Mouse (Mus musculus) embryonic stem cell, embryonic (primary cell): ENCODE measurements at regions not wholly inside any gene's neighbourhood (a gene's known extent, or its start where the extent isn't known, plus 50 kb on each side); places are given as distances from the start of the nearest gene placed in this dataset.

Experiments used
- CTCF ChIA-PET, 4 experiments: fragments of 300-600 bp in 2 of 4; fragments of 350-600 bp in 2 of 4; sonication (Branson Sonifier 250); formaldehyde crosslinking; loops; one replicate each; lab custom pipeline; 2022; ENCODE audit warnings: inconsistent platforms in 2 of 4; lab: Charles Lee
- POLR2A ChIA-PET, 4 experiments: fragments of 300-600 bp in 2 of 4; fragments of 350-600 bp in 2 of 4; sonication (Branson Sonifier 250); formaldehyde crosslinking; loops; one replicate each; lab custom pipeline; 2022; ENCODE audit warnings: antibody characterized with exemption in 4 of 4, inconsistent platforms in 1 of 4; lab: Charles Lee

DNA sequence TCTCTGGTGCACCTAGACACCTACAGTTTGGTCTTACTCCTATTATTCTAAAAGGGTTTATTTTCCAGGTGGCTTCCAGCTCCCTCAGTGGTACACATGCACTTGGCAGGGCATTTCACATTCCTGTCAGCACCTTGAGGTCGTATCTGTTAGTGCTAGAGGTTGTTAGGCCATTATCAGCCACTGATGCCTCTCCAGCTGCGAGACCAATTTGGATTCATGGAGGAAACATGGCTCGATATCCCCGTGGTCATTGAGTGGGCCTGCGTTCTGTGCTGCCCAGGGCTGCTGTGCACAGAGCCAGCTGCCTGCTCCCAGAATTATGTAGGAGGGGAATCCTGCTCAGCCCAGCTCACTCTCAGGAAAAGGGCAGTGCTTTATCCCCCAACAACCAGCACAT, 60.1 kb upstream of the Irx1 start:
- POLR2A ChIA-PET, result interaction anchor here in 1 of 4 experiments (0.6 kb wide), 1 partner anchor 529 kb away, joined by 3 read pairs; no protein-coding TSS in a partner anchor
- CTCF ChIA-PET, result no interaction called here

DNA sequence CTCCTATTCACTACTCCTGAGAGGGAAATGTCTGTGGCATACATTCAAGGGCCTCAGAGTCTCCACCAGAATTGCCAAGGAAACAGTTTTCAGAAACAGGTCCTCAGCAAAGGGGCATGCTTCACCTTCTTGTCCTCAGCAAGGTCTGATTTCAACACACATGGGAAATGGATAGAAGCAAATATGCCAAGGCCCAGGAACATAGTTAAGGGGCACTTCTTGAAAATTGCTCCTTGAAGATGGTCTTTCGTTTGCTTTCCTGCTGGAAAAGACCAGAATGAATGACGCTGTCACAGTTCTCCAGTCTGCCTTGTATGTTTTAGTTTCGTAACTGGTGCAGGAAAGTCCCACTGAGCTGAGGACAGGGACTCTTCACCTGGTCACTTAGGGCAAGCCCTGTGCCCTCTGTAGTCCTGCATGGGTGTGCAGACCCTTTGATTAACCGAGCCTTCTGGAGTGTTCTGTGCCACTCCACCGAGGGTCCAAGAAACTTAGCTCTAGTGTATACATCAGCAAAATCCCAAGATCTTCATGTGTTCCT, 80.5 kb upstream of the Irx1 start:
- ChIA-PET POLR2A (no interaction called here), CTCF (no interaction called here)

DNA sequence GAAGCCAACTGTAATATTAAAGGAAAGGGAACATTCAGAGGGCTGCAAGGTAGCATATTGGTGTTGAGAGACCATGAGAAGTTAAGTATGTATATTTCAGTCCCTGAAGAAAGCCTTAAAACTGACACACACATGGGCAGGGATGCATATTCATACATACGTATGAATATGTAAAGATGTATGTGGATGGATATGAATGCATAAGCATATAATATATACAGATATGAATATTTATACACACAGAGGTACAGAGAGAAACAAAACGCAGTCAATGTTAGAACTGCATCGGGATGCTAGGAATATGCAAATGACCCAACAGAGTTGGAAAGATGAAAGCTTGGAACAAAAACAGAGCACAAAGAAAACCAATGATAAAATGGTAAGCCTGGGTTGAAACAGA, 92.9 kb upstream of the Irx1 start:
- ChIA-PET POLR2A (no interaction called here), CTCF (no interaction called here)

DNA sequence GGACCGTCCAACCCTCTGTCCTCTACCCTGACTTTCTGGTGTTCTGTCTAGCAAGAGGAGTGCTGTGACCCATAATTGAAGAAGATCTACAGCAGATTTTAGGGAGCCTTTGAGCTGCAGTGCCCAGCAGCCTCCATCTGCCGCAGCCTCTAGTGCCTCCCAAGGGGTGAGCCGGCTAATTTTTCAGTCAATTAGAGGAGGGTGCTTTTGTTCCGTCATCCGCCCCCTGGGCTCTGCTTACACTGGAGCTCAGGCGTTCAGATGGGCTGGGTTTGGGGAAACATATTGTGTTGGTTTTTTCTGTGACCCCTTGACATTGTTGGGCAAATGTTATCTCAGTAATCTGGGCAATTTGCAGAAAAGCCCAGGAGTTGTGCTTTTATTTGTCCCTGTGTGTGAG, 98.1 kb upstream of the Irx1 start:
- POLR2A ChIA-PET, result no interaction called here
- CTCF ChIA-PET, result no interaction called here

DNA sequence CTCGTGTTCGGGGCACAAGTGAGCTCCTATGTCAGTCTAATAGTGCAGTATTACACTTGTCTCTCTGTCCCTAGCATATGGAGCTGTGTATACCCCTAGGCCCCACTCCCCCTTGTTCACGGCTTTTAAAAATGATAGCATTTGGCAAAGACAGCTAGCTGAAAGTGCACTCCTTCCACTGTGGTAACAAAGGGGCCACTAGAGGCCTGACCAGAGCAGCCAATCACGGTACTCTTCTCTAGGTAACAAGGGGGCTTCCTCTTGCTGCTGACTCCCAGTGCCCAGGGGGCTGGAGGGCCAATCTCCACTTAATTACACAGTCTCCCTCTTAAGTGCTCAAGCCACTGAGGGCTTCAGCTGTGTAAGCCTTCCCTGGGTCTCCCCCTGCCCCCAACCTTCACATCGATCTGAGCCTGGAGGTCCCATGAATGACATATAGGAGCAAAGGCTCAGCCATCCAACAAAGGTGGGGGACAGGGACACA, 99.8 kb upstream of the Irx1 start:
- POLR2A ChIA-PET, result no interaction called here

DNA sequence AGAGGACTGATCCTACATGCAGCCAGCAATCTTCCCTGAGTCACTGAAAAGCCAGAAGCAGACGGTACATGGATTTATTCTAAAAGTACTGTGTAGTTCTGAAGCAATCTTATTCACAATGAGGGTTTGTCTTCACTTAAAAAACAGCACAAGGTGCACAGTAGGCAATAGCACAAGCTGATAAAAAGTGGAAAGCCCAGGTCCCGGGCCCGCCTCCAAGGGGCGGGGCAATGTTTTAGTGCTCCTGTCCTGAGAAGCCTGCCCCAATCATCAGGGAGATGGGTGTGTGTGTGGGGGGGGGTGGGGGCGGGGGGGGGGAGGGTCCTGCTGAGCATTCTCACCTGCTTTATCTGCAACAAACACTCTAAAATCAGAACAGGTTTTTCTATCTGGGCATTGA, 133.1 kb upstream of the Irx1 start:
- ChIA-PET CTCF (no interaction called here), POLR2A (no interaction called here)

More for the DNA sequence above, 99.8 kb upstream of the Irx1 start:
- CTCF ChIA-PET, result no interaction called here

DNA sequence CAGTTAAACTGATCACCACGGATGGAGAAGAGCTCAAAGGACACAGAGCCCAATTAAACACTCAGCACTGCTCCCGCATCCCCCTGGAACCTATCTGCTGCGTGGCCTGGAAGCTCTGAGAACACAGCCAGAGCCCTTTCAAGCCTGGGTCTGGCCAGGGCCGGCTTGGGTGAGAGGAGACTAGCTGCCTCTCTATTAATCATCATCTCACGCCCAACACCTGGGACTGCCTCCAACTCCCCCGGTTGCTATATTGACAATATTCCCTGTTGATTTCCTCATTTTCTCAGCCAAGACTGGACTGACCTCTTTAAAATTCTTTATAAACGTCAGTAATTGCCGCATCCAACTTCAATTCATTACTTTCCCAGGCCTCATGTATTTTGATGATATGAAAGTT, 133.7 kb upstream of the Irx1 start:
- ChIA-PET CTCF (no interaction called here), POLR2A (no interaction called here)

DNA sequence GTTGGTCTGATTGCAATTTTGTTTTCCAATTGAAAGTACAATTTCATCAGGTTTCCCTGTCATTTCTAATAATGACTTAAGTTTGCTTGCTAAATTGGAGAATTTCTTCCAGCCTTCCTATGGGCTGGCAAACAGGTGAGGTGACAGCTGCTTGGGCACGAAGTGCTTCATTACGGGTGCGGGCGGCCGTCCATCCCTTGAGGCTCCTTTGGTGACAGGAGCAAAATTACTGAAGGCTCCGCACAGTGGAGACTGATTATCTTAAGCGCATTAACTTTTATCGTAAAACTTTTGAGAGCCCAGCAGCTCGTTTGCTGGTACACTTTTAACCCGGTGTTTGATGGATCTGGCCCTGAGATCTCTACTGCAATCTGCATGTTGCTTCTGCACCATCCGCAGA, 134.3 kb upstream of the Irx1 start:
- CTCF ChIA-PET, result no interaction called here

DNA sequence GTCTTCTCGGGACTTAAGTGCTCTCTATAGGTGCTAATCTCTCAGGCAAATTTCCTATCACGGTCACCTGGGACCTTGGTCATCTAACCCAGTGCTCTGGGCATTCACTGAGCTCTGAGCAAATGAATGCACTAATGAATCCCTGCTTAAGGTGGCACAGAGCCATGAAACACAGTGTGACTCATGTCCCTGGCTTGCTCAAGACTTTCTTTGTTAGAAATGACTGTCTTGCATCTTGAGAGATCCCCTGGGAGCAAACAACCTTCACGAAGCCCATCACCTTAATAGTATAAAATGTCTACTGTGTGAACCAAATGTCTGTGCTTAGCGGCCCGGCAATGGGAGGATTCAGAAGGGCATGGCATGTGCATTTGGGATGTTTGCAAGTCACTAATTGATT, 137.2 kb upstream of the Irx1 start:
- ChIA-PET POLR2A (no interaction called here), CTCF (interaction anchor here in 1 of 4 experiments (0.6 kb wide), 1 partner anchor 1093 kb away, joined by 3 read pairs; no protein-coding TSS in a partner anchor)

More for the DNA sequence above, 134.3 kb upstream of the Irx1 start:
- POLR2A ChIA-PET, result no interaction called here

DNA sequence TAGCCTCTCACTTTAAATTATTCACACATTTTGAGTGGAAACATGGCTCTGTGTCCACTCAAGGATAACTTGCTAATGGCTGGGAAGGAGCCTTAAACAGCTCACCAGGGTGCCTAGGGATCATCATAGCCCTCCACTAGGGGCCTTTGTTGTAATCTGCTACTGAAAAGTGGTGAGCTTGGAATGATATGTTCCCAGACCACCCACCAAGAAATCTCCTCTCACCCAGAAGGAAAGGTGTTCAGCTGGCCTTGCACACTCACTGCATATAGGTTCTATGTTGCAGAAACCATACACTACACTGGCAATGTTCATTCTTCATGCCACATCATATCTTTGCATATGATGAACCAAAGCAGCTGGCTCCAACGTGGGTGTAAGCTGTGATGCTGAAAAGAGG, 145.1 kb upstream of the Irx1 start:
- CTCF ChIA-PET, result no interaction called here
- POLR2A ChIA-PET, result no interaction called here

DNA sequence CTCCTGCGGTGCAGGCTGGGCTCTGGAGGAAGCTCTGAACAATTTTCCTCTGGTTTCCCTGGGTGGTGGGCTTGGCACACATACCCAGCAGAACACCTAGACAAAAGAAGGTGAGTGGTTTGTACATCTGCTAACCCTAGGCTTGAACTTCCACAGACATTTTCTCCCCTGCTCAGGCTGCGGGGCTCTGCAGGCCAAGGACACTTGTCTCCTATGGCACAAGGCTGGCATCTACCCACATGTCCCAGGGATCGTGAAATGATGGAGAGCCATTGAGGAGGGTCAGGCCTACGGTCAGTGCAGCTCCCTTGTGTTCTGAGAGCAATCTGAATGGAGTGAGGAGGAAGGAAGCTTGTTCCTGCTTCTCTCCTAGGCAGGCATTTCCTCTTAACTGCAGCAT, 150.4 kb upstream of the Irx1 start:
- CTCF ChIA-PET, result no interaction called here
- POLR2A ChIA-PET, result no interaction called here

DNA sequence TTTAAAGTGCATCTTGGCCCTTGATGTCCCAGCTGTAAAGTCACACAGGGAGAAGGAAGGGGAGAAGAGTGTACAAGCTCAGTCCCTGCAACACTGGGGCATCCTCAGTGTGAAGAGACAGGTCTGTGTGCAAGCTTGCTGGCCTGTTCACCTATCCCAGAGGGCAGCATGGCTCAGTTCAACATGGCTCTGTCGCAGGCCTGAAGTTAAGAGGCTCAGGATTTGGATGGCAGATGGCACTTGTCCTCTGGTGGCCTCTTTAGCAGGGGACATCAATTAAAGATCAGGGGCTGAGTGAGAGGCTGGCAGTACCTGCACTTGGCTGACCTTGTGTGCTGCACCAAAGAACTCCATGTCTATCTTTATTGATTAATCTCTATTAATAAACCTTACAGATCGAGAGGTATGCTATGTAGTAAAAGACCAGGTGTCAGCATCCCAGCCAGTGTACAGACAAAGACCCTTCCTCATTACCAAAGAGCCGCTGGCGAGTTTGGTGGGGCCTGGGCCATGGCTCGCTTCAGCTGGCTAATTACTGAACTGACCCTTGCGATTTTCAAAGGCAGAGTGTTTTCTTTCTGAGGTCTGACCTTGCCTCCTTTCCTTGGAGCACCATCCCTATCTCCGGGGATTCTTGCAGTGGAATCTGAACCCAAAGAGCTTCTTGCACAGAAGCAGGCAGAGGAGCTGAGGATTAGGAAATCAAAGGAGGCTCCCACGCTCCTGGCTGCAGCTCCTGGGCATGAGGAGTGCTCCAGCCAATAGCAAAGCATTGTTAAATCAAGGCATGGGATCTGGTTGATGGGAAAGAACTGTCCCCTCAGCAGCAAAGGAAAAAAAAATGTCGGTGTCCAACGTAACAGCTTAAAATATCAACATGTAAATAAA, 151.5 kb upstream of the Irx1 start:
- ChIA-PET CTCF (interaction anchor here in 1 of 4 experiments (0.6 kb wide), 1 partner anchor 445 kb away, joined by 5 read pairs; no protein-coding TSS in a partner anchor), POLR2A (no interaction called here)

DNA sequence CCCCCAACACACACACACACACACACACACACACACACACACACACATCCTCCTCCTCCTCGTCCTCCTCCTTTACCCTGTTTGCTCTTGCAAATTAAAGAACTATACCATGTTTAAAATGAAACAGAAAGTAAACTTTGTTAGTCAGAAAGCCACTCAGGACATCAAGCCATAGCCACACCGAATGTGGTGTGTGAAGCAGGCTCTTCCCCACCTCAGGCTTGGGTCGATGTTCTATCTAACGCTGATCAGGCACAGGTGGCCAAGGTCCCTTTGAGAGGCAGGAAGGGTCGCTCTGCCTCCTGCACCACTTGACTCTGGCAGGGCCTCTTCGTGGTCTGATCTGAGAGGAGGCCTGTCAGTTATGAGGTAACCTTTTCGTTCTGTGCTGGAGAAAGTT, 156.9 kb upstream of the Irx1 start:
- ChIA-PET POLR2A (no interaction called here), CTCF (interaction anchor here in 1 of 4 experiments (0.6 kb wide), 1 partner anchor 32 kb away, joined by 3 read pairs; no protein-coding TSS in a partner anchor)

DNA sequence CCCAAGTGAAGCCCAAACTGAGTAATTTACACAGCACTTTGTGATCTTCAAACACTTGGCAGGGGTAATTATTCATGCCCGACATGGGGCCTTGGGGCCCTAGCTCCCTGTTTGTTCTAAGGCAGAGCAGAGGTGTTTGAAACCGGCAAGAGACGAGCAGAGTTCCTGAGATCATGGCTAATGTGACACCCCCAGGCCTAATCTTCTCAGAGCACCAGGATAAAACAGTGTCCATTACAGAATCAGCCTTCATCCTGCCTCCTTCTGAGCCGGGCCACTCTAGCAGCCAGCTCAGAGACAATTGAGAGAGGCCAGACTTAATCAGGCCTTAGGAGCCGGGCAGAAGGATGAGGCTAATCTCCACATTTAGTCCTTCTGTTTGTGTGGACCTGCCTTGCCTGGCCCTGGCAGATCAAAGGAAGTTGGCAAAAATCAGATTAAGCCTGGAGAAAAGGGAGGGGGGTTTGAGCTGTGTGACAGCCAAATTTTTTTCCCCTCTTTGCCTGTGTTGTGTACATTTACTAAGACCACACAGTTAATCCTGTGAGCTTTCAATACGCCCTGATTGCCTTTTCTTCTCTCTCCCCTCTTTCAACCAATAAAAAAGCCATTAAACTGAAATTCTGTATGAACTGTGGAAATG, 157.5 kb upstream of the Irx1 start:
- CTCF ChIA-PET, result interaction anchor here in 1 of 4 experiments (0.6 kb wide), 1 partner anchor 32 kb away, joined by 3 read pairs; no protein-coding TSS in a partner anchor
- POLR2A ChIA-PET, result interaction anchor here in 1 of 4 experiments (0.8 kb wide), 1 partner anchor 10 kb away, joined by 7 read pairs; no protein-coding TSS in a partner anchor

DNA sequence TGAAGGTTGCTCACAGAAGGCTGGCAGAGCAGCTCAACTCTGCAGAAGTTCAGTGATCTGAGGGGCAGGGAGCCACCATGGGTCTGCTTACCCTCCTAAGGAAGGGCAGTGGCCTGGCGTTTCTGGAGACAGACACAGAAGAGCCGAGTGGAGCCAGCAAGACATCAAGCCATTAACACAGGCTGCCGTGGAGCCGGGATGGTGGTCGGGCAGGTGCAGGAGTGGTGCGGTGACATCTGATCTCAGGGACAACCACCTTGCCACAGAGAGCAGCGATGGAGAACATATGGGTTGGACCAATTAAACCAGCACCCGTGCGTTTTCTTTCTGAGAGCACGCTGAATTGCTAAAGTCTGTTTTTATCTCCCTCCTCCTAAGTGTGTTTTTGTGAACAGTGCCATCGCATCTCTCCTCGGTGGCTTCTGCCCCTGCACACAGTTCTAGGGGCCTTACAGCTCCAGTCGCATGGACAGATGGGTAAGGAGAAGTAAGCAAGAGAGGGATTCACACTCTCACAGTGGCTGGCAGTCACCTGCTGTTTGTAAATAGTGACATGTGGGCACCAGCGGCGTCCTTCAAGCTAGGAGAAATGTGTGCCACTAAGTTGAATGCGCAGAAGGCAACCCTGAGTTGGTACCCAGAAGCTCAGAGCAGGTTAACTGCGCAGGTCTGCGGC, 158.2 kb upstream of the Irx1 start:
- ChIA-PET POLR2A (interaction anchor here in 1 of 4 experiments (0.8 kb wide), 1 partner anchor 9 kb away, joined by 7 read pairs; no protein-coding TSS in a partner anchor), CTCF (interaction anchor here in 1 of 4 experiments (1.3 kb wide), 1 partner anchor 663 kb away, joined by 3 read pairs; no protein-coding TSS in a partner anchor)

DNA sequence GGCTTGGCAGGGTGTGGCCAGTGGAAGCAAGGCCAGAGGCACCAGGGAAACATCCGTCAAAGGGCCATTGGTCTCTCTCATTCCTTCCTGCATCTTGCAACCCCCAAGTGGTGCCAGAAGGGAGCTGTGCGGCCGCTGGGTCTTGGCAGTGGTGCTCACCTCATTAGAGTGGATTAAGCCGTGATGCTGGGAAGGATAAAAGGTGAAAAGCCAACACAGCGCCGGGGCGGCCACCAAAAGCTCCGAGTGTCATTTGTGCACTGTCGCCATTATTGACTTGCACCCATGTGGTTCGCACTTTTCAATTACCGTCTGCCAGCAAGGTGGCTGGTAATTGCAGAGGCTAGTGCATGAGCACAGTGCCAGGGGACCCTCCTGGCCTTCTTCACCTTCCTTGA, 158.7 kb upstream of the Irx1 start:
- ChIA-PET POLR2A (no interaction called here), CTCF (interaction anchor here in 1 of 4 experiments (1.3 kb wide), 1 partner anchor 664 kb away, joined by 3 read pairs; no protein-coding TSS in a partner anchor)

DNA sequence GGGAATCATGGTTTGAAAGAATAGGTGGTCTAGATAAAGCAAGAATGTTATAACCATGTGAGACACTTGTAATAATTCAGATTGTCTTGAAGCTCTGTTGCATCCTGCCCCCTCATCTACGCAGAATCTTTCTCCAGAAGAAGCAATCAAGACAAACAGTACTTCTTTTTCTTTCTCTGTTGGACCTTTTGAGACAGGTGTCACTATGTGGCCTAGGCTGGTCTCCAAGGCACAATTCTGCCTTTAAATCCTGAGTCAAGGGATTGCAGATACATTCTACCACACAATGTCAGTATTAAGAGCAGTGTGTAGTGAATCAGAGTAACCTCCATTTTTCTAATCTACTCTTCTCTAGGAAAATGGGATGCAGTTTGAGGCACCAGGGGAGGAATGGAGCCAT, 164.8 kb upstream of the Irx1 start:
- ChIA-PET CTCF (no interaction called here), POLR2A (no interaction called here)

DNA sequence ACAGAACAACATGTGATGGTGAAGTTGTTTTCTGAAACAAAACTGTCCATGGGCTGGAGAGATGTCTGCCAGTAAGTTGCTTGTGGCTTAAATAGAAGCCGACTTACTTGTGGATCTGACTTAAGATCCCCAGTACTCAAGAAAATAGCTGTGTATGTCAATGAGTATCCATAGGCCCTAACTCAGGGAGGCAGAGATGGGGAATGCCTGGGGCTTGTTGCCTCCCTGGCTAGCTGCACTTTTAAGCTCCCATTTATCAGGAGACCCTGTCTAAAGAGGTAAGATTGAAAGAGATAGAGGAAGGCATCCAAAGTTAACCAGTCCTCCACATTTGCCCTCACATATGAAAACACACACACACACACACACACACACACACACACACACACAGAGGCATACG, 167.8 kb upstream of the Irx1 start:
- CTCF ChIA-PET, result interaction anchor here in 1 of 4 experiments (0.6 kb wide), 1 partner anchor 762 kb away, joined by 7 read pairs; no protein-coding TSS in a partner anchor

More for the DNA sequence above, 167.8 kb upstream of the Irx1 start:
- POLR2A ChIA-PET, result interaction anchor here in 1 of 4 experiments (1.0 kb wide), 1 partner anchor 10 kb away, joined by 7 read pairs; no protein-coding TSS in a partner anchor
